In the genomic region with DNA sequence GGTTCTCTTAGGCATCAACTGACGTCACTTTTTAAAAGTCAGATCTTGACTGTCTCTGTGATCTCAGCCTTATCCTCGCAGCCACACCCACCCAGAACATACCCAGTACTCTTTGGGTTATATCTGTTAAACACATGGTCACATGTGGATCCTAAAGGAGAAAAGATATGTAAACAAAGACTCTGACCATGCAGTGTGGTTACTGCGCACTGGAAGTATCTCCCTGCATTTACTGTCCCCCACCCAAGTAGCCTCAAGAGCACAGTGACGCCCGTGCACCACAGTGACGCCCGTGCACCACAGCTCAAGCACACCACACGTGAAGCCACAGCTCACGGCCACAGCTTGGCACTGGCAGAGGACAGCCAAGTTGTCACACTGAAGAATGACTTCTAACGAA, we compare ENCODE assay signal across 10 mouse cellular contexts.
"Had no signal": no experiment of that assay in that cellular context is flagged by ENCODE, and none has a peak within 500 bp of the region (broad histone marks: within the 10 kb centered on the region; RNA-seq: fewer than 3 reads in every experiment).

No protein-coding gene starts in this region.

- DNase-seq: kidney, adult 11 months; kidney, adult 8-10 months; kidney, postnatal 10 days; kidney, postnatal 36 days; lung, adult 18-20 months; lung, postnatal 10 days; lung, postnatal 36 days; spleen, adult 18-20 months; thymus, postnatal 25 days had no signal

- ATAC-seq: midbrain, embryonic 15.5 days had no signal
